Mouse (Mus musculus) right cerebral cortex, adult 2 months (tissue): ENCODE data around the gene Vsnl1.

Experiments
- DNase-seq, 2 experiments: peaks; one replicate each; pipeline ENCODE4 v3.0.0; 2021 to 2022; ENCODE audit warnings: low spot score in 2 of 2

Gene Vsnl1

GRCm38 (mm10) chr12:11384754-11385153 lies 51.7 kb downstream of the Vsnl1 start:
- DNase-seq: no peak

GRCm38 (mm10) chr12:11379396-11379795 lies 57.0 kb downstream of the Vsnl1 start:
- DNase-seq: no peak

DNA sequence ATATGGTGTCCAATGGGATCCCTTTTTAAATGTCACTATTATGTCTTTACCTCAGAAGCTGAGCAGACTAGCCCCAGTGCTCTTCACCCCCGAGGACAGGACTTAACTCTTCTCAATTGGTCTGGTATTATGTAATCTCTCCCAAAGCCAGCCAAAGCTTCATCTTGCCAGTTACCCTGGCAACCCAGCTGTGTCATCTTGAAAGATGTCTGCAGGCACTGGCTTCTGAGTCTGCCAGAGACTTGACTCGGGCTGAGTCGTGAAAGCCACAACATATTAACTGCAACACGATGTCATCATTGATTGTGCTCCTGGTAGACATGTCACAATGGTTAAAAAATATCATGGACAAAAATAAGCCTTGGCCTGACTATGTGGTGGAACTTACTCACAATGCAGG lies 66.4 kb downstream of the Vsnl1 start:
- peak; percentile 70 to 79 for DNase-seq

DNA sequence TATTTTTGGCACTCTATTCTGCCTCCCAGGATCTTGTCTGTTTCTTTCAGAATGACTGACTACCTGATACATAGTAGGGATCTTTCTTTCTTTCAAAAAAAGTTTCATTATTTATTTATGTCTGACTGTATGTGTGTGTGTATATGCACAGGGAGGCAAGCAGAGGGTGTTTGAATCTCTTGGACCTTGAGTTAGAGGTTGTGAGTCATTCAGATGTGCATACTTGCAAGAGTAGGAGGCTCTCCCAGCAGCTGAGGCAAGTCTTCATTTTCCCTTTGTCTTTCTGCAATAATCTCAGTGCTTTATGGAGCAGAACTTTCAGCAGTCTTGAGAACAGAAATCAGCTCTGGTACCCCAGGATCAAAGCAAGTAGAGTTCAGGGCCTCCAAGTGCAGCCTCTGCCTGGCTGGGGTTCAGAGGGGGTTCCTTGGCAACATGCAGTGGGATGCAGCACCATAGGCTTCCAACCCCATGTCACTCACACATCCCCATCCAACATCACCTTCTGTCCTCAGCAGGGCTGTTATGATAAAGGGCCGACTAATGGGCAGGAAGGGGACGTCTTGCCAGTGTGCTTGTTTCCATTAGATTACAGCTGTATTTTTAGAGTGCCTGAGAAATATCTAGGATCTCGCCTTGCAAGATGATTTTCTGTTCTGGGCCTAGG lies 69.2 kb downstream of the Vsnl1 start:
- DNase-seq: no peak

DNA sequence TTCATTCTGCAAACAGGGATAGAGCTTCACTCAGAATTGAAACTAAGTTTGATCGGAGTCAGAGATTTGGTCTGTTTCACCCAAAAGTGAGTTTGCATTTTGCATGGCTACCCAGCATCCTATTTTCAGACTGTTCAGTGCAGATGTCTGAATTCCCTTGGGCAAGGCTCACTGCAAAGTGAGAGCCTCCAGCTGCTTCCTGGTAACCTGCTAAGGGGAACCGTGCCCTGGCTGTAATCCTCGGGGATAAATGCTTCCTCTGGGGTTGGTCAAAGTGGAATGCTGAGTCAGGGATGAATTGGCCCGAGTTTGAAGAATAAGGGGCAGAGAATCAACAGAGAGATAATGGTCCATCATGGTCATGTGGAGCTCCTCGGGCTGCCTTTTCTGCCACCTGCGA lies 71.5 kb downstream of the Vsnl1 start:
- no peak for DNase-seq

DNA sequence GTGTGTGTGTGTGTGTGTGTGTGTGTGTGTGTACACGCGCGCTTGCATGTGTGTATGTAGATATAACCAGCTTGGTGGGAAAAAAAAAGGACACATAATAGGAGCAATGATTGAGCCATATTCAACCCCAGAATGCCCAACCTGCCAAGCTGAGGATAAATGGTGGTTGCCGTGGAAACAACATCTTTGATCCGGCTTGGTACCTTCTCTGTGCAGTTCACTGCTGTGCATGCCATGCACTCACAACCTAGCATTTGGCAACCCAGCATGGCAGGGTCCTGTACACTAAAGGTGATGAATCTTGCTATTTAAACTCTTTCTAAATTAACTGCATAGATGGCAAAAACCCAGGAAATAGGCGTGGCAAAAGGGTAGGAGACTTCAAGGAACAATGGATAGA lies 74.0 kb downstream of the Vsnl1 start:
- DNase-seq: no peak

- DNase-seq: peak; percentile 87 to 93
Observed at GRCm38 (mm10) chr12:11350895-11351294, 85.5 kb downstream of the Vsnl1 start.

- DNase-seq: no peak
Observed at GRCm38 (mm10) chr12:11349870-11350269, 86.5 kb downstream of the Vsnl1 start.

DNA sequence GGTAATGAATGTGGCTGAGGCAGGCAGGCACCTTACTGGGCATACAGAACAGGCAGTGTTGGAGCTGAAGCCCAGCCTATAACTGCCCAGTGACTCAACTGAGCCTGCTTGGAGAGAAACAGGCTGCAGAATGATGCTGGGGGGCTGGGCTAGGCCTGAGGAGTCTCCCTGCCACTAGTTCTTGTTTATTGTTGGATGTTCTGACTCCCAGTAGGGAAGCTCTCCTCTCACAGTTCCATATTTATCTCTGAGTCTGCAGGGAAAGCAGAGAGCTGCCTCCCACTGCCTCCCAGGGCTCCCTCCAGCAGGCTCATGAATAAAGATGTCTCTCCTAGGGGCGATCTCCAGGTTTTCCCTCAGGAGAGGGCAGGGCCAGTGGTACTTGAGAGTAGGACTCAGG lies 88.0 kb downstream of the Vsnl1 start:
- peak; percentile 75 to 77 for DNase-seq

DNA sequence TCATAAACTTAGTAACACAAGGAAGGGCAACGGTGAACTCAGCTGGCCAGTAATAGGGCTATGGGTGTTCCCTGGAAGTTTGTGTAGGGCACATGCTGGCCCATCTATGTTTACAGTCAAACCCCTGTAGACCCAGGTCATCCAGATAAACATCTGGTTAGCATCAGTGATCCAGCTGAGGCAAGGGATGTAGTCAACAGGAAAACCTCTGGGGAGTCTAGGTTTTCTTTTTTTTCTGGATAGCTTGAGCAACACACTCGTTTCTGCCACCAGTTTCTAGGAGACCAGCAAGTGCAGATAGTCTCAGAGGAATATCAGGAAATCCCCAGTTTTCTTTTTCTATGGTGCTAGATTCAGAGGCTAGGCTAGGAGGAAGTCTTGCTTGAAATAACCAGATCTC lies 90.5 kb downstream of the Vsnl1 start:
- DNase-seq: no peak

- no peak for DNase-seq
Observed at GRCm38 (mm10) chr12:11342020-11342600, 94.3 kb downstream of the Vsnl1 start.

- DNase-seq: no peak
Observed at GRCm38 (mm10) chr12:11338251-11338650, 98.2 kb downstream of the Vsnl1 start.

GRCm38 (mm10) chr12:11336845-11337244 lies 99.6 kb downstream of the Vsnl1 start:
- peak; percentile 40 to 65 for DNase-seq

DNA sequence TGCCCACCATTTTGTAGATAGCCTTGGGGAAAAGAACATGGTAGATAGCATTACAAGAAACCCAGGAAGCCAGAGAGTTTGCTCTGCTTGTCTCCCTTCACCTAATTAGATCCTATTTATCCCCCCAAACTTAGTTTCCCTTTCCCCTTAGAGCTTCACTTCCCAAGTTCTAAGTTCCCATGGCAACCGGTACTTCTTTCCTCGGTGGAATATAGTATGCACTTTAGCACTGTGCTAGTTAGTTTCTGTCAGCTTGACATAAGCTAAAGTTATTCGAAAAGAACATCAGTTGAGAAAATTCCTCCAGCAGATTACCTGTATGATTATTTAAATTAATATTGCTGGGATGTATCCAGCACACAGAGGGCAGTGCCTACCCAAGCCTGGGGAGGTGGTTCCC lies 109.9 kb downstream of the Vsnl1 start:
- DNase-seq: no peak

DNA sequence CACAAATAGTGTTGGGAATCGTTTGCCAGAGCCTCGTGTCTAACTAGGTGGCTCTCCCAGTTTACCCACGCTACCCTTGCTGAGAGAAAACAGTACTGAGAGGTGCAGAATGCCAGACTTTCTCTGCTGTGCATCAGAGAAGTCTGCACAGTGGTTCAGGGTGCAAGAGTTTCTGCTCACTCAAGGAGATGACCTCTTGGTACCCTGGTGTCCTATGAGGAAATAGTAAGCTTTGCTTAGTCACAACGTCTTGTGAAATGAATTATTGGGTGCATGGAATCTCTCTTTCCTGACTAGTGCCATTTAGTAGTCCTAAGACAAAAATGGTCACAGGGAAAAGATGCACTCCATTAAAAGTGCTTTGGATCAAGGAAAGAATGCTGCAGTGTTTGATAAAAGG lies 111.9 kb downstream of the Vsnl1 start:
- no peak for DNase-seq

- no peak for DNase-seq
Observed at GRCm38 (mm10) chr12:11317671-11318070, 118.7 kb downstream of the Vsnl1 start.

- no peak for DNase-seq
Observed at GRCm38 (mm10) chr12:11313840-11314239, 122.6 kb downstream of the Vsnl1 start.

GRCm38 (mm10) chr12:11311106-11311505 lies 125.3 kb downstream of the Vsnl1 start:
- no peak for DNase-seq

GRCm38 (mm10) chr12:11306753-11307645 lies 129.4 kb downstream of the Vsnl1 start:
- DNase-seq: no peak

- DNase-seq: no peak
Observed at GRCm38 (mm10) chr12:11300858-11301257, 135.6 kb downstream of the Vsnl1 start.

DNA sequence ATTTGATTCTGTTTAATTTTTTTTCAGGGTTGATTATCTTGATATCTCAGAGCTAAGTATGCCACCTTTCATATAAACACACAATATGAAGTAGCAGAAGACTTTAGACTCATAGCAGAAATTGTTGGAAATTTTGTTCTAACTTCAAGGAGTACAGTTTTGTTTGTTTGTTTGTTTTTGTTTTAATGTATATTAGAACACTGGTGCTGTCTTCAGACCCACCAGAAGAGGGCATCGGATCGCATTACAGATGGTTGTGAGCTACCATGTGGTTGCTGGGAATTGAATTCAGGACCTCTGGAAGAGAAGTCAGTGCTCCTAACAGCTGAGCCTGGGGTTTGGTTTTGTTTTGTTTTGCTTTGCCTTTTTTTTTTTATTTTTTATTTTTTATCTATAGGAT lies 150.0 kb downstream of the Vsnl1 start:
- no peak for DNase-seq

DNA sequence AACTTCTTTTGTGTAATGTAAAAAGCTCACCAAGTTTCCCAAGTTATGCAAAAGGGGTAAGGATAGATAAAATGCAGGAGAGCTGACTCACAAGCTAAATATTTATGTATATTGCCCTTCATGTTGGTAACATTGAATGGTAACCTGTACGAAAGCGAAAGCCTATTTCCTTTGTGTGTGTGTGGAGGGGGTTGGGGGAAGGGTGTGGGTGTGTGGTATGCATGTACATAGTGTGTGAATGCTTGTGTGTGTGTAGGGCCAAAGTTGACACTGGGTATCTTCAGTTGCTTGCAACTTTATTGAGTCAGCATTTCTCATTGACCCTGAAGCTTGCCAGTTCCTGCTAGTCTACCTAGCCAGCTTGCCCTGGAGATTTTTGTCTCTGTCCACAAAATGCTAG lies 154.8 kb downstream of the Vsnl1 start:
- no peak for DNase-seq

DNA sequence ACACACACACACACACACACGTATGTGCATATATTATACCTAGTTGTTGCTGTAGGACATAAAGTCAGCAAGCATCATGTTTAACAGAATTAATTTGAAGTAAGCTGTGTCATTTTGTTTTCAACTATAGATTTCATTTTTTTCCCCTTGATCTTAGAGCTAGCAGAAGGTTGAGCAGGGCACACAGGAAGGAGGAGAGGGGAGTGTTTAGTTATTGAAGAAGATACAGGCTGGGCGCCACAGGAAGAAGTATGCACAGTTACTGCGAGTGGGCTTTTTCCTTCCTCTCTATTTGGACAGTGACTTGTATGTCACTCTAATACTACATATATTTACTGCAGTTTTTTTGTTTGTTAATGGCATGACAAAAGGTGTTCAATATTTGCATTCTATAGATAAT lies 156.5 kb downstream of the Vsnl1 start:
- DNase-seq: no peak
